Mouse (Mus musculus) adrenal gland, adult 2 months (tissue): ENCODE measurements at regions not wholly inside any gene's neighbourhood (a gene's known extent, or its start where the extent isn't known, plus 50 kb on each side); places are given as distances from the start of the nearest gene placed in this dataset.
A peak's percentile ranks its signal among the peaks of the same experiment; 100 is the strongest.

Experiments used
- DNase-seq: peaks from one replicate; pipeline ENCODE4 v3.0.0; 2021

GRCm38 (mm10) chr5:64022633-64023323 lies 54.1 kb upstream of the Rell1 start:
- DNase-seq, result peak; percentile 39

DNA sequence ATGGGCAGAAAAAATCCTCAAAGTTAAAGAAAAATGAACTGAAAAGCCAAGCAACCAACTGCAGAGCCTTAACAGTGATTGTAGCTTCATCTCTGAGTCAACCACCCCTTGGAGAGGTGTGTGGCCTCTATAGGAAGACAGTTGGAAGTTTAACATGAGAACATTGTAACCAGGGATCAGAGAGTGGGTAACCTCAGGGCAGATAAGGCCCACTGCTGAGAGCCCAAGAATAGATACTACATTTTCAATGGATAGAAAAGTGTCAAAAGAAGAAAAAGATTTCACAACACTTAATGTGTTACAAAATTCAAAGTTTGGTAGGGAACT lies 54.6 kb upstream of the Rell1 start:
- DNase-seq, result no peak

DNA sequence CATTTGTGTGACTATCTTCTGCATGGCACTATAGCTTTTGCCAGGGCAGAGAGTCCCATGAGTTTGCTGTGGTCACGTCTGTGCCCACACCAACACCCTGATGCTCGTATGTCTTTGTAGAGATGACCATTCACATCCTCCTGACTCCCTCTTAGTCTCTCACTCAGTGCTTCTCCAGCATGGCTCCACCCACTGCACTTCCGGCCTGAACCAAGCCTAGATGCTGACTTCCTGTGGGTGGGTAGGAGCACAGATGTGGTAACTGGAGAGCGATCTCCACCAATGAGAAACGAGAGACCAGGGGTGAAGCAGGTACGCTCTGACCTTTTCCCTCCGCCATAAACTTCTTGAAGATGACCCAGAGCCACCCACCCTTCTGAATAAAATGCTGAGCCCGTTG lies 55.7 kb upstream of the Rell1 start:
- no peak for DNase-seq

- DNase-seq, result no peak
Observed at GRCm38 (mm10) chr5:64027733-64028132, 59.0 kb upstream of the Rell1 start.

DNA sequence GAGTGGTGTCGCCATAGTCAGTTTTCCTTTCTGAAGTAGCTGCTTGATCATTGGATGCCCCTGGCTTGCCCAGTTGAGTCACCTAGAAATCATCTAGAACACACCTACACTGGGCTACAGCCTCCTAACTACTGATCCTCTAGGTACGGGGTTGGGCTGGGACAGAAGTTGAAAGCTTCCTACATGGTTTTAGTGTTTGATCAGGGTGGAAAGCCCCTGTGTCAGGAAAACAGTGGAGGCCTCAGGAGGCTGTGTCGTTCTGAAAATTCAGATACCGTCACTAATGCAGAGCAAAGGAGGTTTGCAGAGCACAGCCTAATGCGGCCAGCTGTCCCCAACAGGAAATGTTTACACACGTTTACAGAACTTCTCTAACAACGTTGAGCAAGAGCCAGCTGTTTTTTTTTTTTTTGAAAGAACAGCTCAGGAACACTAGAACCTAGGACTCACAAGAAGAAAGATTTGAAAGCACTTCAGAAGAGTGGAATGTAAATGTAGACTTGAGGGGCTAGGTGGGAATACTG lies 61.0 kb upstream of the Rell1 start:
- DNase-seq, result no peak

DNA sequence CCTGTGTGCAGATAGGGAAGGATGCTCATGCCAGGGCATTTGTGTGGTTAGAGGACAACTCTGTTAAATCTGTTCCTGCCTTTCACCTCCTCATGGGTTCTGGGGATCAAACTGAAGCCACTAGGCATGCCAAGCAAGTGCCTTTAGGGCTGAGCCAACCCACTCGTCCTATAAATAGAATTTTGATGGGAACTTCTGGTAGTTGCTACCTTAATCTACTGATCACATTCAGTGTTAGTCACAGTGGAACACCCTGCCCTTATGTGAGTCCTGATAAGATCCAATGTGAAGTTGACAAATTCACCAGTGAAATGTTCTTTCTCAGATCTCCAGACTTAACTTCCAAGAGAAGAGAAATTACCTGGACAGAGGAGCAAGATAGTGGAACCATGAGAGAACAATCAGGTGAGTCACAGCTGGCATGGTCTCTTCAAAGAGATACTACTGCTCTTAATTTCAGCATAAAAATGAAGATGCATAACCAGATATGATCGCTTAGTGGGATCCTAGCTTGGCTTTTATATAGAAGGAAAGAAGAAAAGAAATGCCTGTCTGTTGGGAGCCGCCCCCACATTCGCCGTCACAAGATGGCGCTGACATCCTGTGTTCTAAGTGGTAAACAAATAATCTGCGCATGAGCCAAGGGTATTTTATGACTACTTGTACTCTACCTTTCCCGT lies 61.7 kb upstream of the Rell1 start:
- DNase-seq, result peak; percentile 24

GRCm38 (mm10) chr5:64038394-64038793 lies 54.4 kb upstream of the Pgm2 start:
- DNase-seq, result no peak

DNA sequence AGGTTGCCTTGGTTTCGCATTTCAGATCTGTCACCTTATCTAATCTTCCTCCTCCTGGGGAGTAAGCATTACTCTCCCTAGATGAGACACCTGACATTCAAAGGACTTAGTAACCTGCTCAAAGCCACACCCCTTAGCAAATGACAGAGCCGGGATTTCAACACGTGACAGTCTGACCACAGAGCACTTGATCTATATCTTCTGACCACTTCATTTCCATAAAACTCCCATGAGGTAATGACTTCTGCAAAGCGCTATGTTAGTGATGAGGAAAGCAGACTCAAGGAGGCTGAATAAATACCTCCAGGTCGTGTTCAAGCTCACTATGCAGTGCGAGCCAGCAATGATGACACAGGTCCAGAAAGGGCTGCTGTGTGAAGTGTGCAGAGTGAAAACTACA lies 52.1 kb upstream of the Pgm2 start:
- DNase-seq, result no peak
